Mouse (Mus musculus): ENCODE measurements at regions not wholly inside any gene's neighbourhood (a gene's known extent, or its start where the extent isn't known, plus 50 kb on each side); places are given as distances from the start of the nearest gene placed in this dataset.

DNA sequence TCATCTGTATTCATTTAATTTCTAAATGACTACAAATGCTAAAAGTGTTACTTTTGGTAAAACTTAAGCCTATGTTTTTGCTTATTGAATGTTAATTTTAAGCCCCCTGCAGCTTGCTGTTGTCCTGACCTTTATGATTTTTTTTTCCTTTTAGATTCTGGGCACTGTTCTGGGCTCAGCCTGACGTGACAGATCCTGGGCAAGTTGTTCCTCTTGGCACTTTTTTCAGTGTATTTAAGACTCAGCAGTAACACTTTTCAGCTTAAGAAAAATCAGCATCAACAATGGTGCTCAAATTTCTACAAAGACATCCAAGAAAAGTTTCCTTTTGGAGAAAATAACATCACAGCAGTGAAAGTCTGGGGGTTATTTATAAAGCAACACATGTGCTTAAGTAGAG lies 1177.9 kb downstream of the Pcdh18 start:
- Histone ChIP-seq H3K27ac (no peak overlapping the region), H3K9me3 (ENCODE audit: control insufficient read depth, low read length) (no peaks in the 10 kb centered on the region), H3K4me2 (ENCODE audit: low read depth) (no peak overlapping the region), H3K36me3 (replicated peaks; ENCODE audit: control insufficient read depth, insufficient read depth, low read depth) (no peaks in the 10 kb centered on the region), H3K4me3 (ENCODE audit: insufficient read depth in 1 of 2, low read depth in 2 of 2, low read length in 2 of 2) (no peak overlapping the region), H3K4me1 (replicated peaks; ENCODE audit: control insufficient read depth in 2 of 2, insufficient read depth in 2 of 2, low read length in 1 of 2) (no peaks in the 10 kb centered on the region), H3K9ac (replicated peaks) (no peak overlapping the region), H3K27me3 (ENCODE audit: control insufficient read depth, insufficient read depth, low read length) (no peaks in the 10 kb centered on the region)
- ATAC-seq (ENCODE audit: insufficient read depth) (no peak), DNase-seq (ENCODE audit: low read depth in 3 of 3, low spot score in 3 of 3) (no peak)
- 33% methylated on average over 1 of the region's 1 CpGs for WGBS (ENCODE audit: insufficient replicate concordance)
- TF ChIP-seq CTCF (IDR thresholded peaks at IDR 0.05; ENCODE audit: low read depth) (no peak), EP300 (IDR thresholded peaks at IDR 0.05; ENCODE audit: low read depth) (no peak)

DNA sequence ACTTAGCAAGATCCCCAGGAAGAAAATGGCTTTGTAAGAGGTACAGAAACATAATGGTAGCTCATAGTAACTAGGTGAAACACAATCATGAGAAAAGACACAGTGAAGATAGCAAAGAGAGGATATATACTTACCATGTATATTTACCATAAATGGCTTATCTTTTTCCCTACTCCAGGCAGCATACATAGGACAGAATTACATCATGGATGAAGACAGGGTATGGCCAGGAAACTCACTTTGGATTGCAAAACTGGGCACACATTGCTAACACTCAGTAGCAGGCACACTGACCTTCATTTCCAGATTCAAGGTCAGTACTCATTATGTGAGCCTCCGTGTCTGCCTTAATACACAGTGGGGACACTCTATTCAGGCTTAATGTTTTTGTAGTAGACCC lies 1210.5 kb downstream of the Pcdh18 start:
- no peaks in the 10 kb centered on the region for H3K36me3 ChIP-seq (replicated peaks; ENCODE audit: control insufficient read depth, insufficient read depth, low read depth)
- WGBS (ENCODE audit: insufficient replicate concordance), result 61% methylated on average over 1 of the region's 1 CpGs
- no peak for ATAC-seq (ENCODE audit: insufficient read depth)
- no peaks in the 10 kb centered on the region for H3K9me3 ChIP-seq (ENCODE audit: control insufficient read depth, low read length)
- DNase-seq (ENCODE audit: low read depth in 3 of 3, low spot score in 3 of 3), result no peak
- H3K9ac ChIP-seq (replicated peaks), result no peak overlapping the region
- no peak overlapping the region for H3K4me3 ChIP-seq (ENCODE audit: insufficient read depth in 1 of 2, low read depth in 2 of 2, low read length in 2 of 2)
- no peaks in the 10 kb centered on the region for H3K4me1 ChIP-seq (replicated peaks; ENCODE audit: control insufficient read depth in 2 of 2, insufficient read depth in 2 of 2, low read length in 1 of 2)
- H3K4me2 ChIP-seq (ENCODE audit: low read depth), result no peak overlapping the region
- no peak for TF ChIP-seq EP300 (IDR thresholded peaks at IDR 0.05; ENCODE audit: low read depth)
- no peak for TF ChIP-seq CTCF (IDR thresholded peaks at IDR 0.05; ENCODE audit: low read depth)
- no peaks in the 10 kb centered on the region for H3K27me3 ChIP-seq (ENCODE audit: control insufficient read depth, insufficient read depth, low read length)
- H3K27ac ChIP-seq, result no peak overlapping the region

DNA sequence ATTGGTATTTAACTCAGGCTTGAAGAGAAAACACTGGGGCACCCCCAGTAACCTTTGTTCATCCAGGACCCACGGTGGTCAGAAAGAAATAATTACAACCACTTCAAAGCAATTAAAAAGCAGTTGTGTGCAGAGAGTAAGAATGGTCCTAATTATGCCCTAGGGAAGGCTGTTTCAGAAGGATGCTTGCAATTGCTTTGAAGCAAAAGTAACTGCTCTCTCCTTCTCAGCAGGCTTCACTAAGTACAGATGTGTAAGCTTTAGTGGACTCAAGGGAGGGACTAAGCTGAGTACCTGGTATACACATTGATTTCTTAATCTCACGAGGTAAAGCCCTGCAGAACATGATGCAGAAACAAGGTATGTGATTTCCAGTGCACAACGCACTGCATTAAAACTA lies 1242.1 kb downstream of the Pcdh18 start:
- WGBS (ENCODE audit: insufficient replicate concordance), result 48% methylated on average over 3 of the region's 3 CpGs
- no peak overlapping the region for H3K9ac ChIP-seq (replicated peaks)
- H3K4me2 ChIP-seq (ENCODE audit: low read depth), result no peak overlapping the region
- no peaks in the 10 kb centered on the region for H3K9me3 ChIP-seq (ENCODE audit: control insufficient read depth, low read length)
- ATAC-seq (ENCODE audit: insufficient read depth), result no peak
- H3K27ac ChIP-seq, result no peak overlapping the region
- no peaks in the 10 kb centered on the region for H3K36me3 ChIP-seq (replicated peaks; ENCODE audit: control insufficient read depth, insufficient read depth, low read depth)
- DNase-seq (ENCODE audit: low read depth in 3 of 3, low spot score in 3 of 3), result no peak
- no peaks in the 10 kb centered on the region for H3K27me3 ChIP-seq (ENCODE audit: control insufficient read depth, insufficient read depth, low read length)
- TF ChIP-seq CTCF (IDR thresholded peaks at IDR 0.05; ENCODE audit: low read depth), result no peak
- H3K4me1 ChIP-seq (replicated peaks; ENCODE audit: control insufficient read depth in 2 of 2, insufficient read depth in 2 of 2, low read length in 1 of 2), result no peaks in the 10 kb centered on the region
- H3K4me3 ChIP-seq (ENCODE audit: insufficient read depth in 1 of 2, low read depth in 2 of 2, low read length in 2 of 2), result no peak overlapping the region

DNA sequence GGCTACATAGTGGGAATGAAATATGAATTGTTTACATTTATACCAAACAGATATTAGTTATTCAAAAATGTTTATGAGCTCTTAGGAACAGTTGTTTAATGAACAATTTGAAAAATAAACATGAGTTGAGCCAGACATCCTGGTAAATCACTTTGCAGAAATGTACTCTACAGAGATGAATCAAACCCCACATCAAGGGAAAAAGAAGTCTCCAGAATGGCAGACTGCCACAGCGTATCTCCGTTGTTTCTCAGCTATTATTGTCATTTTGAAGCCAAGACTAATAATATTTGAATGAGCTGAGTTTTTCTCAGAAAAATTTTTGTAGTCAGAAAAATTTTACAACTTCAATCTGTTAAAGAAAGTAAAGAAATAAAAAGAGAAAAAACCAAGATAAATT lies 1253.1 kb downstream of the Pcdh18 start:
- no peak overlapping the region for H3K4me3 ChIP-seq (ENCODE audit: insufficient read depth in 1 of 2, low read depth in 2 of 2, low read length in 2 of 2)
- DNase-seq (ENCODE audit: low read depth in 3 of 3, low spot score in 3 of 3) (no peak), ATAC-seq (ENCODE audit: insufficient read depth) (no peak)
- no peaks in the 10 kb centered on the region for H3K36me3 ChIP-seq (replicated peaks; ENCODE audit: control insufficient read depth, insufficient read depth, low read depth)
- H3K27ac ChIP-seq, result no peak overlapping the region
- 64% methylated on average over 2 of the region's 2 CpGs for WGBS (ENCODE audit: insufficient replicate concordance)
- TF ChIP-seq CTCF (IDR thresholded peaks at IDR 0.05; ENCODE audit: low read depth) (no peak), EP300 (IDR thresholded peaks at IDR 0.05; ENCODE audit: low read depth) (no peak)
- H3K27me3 ChIP-seq (ENCODE audit: control insufficient read depth, insufficient read depth, low read length), result no peaks in the 10 kb centered on the region
- no peak overlapping the region for H3K9ac ChIP-seq (replicated peaks)
- H3K4me1 ChIP-seq (replicated peaks; ENCODE audit: control insufficient read depth in 2 of 2, insufficient read depth in 2 of 2, low read length in 1 of 2), result no peaks in the 10 kb centered on the region
- H3K9me3 ChIP-seq (ENCODE audit: control insufficient read depth, low read length), result no peaks in the 10 kb centered on the region
- no peak overlapping the region for H3K4me2 ChIP-seq (ENCODE audit: low read depth)

DNA sequence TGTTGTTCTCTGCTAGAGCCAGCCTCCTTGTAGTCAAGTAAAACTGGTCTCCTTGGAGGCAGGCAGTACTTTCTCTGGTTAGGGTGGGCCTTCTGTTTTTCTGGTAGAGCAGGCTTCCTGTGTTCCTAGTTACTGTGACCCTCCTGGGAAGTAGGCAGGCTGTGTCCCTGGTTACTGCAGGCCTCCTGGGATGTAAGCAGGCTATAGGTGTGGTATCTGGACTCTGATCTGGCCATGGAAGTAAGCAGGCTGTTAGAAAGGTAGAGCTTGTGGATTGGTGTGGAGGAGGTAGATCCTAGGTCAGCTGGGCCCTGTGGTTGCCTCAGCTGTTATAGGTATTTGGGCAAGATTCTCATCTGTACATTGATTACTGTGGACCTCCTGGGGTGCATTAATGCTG lies 1292.4 kb downstream of the Pcdh18 start:
- no peak for TF ChIP-seq EP300 (IDR thresholded peaks at IDR 0.05; ENCODE audit: low read depth)
- no peak for TF ChIP-seq CTCF (IDR thresholded peaks at IDR 0.05; ENCODE audit: low read depth)
- ATAC-seq (ENCODE audit: insufficient read depth) (no peak), DNase-seq (ENCODE audit: low read depth in 3 of 3, low spot score in 3 of 3) (no peak)

DNA sequence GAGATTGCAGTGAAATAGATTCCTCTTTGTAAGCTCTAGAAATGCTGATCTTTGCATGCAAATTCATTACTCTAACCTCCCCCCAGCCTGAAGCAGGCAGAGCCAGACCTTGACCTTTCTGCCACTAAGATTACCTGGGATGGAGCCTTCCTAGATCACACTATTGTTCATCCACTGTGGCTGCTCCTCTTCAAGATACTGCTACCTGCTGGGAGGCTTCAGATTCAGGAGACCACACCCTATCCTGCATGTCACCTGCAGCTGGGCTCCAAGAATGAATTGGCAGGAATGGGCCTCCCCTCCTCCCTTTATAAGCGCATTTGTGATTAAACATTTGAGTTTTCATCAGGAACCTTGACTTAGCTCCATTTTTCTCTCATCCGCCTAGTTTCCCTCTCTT lies 1315.2 kb downstream of the Pcdh18 start:
- Histone ChIP-seq H3K4me2 (ENCODE audit: low read depth) (no peak overlapping the region), H3K27me3 (ENCODE audit: control insufficient read depth, insufficient read depth, low read length) (no peaks in the 10 kb centered on the region), H3K27ac (no peak overlapping the region), H3K9ac (replicated peaks) (no peak overlapping the region), H3K4me3 (ENCODE audit: insufficient read depth in 1 of 2, low read depth in 2 of 2, low read length in 2 of 2) (no peak overlapping the region), H3K9me3 (ENCODE audit: control insufficient read depth, low read length) (no peaks in the 10 kb centered on the region), H3K36me3 (replicated peaks; ENCODE audit: control insufficient read depth, insufficient read depth, low read depth) (no peaks in the 10 kb centered on the region), H3K4me1 (replicated peaks; ENCODE audit: control insufficient read depth in 2 of 2, insufficient read depth in 2 of 2, low read length in 1 of 2) (no peaks in the 10 kb centered on the region)
- DNase-seq (ENCODE audit: low read depth in 3 of 3, low spot score in 3 of 3), result no peak
- no peak for ATAC-seq (ENCODE audit: insufficient read depth)
- TF ChIP-seq CTCF (IDR thresholded peaks at IDR 0.05; ENCODE audit: low read depth) (no peak), EP300 (IDR thresholded peaks at IDR 0.05; ENCODE audit: low read depth) (no peak)
- 63% methylated on average over 2 of the region's 2 CpGs for WGBS (ENCODE audit: insufficient replicate concordance)

More for the DNA sequence above, 1292.4 kb downstream of the Pcdh18 start:
- Histone ChIP-seq H3K27ac (no peak overlapping the region), H3K4me3 (ENCODE audit: insufficient read depth in 1 of 2, low read depth in 2 of 2, low read length in 2 of 2) (no peak overlapping the region), H3K4me1 (replicated peaks; ENCODE audit: control insufficient read depth in 2 of 2, insufficient read depth in 2 of 2, low read length in 1 of 2) (no peaks in the 10 kb centered on the region), H3K9me3 (ENCODE audit: control insufficient read depth, low read length) (no peaks in the 10 kb centered on the region), H3K4me2 (ENCODE audit: low read depth) (no peak overlapping the region), H3K36me3 (replicated peaks; ENCODE audit: control insufficient read depth, insufficient read depth, low read depth) (no peaks in the 10 kb centered on the region), H3K27me3 (ENCODE audit: control insufficient read depth, insufficient read depth, low read length) (no peaks in the 10 kb centered on the region), H3K9ac (replicated peaks) (no peak overlapping the region)

All from liver, embryonic 14.5 days (tissue).